Mouse (Mus musculus) kidney, embryonic 14.5 days (tissue): ENCODE measurements at regions not wholly inside any gene's neighbourhood (a gene's known extent, or its start where the extent isn't known, plus 50 kb on each side); places are given as distances from the start of the nearest gene placed in this dataset.
A peak's percentile ranks its signal among the peaks of the same experiment; 100 is the strongest.

Experiments
- ATAC-seq: fragments of 200-750 bp; cut with Nextera tagmentation; 2 replicates; pipeline ENCODE4 v1.8.0; 2017; ENCODE audit warnings: moderate number of reproducible peaks, mild to moderate bottlenecking, moderate TSS enrichment, moderate library complexity; ENCODE audit not compliant: low FRiP score, low TSS enrichment
- H3K27ac ChIP-seq: fragments of 300-500 bp; sonication (generic); 2 replicates; pipeline ENCODE4 v1.5.1; 2014; ENCODE audit warnings: low read depth, mild to moderate bottlenecking, low read length, moderate library complexity, mixed read lengths
- H3K27me3 ChIP-seq: fragments of 300-500 bp; sonication (generic); 2 replicates; pipeline ENCODE4 v1.6.1; 2014; ENCODE audit warnings: mild to moderate bottlenecking, low read length; ENCODE audit not compliant: control insufficient read depth, insufficient read depth
- H3K36me3 ChIP-seq: fragments of 300-500 bp; sonication (generic); 2 replicates; pipeline ENCODE4 v1.6.1; 2014; ENCODE audit warnings: low read length, mixed read lengths; ENCODE audit not compliant: control insufficient read depth, insufficient read depth
- H3K4me1 ChIP-seq: fragments of 300-500 bp; sonication (generic); 2 replicates; pipeline ENCODE4 v1.6.1; 2014; ENCODE audit warnings: low read length, mixed read lengths; ENCODE audit not compliant: control insufficient read depth, insufficient read depth
- H3K4me2 ChIP-seq: fragments of 300-500 bp; sonication (generic); replicated peaks from 2 replicates; pipeline ENCODE4 v1.6.1; 2014; ENCODE audit warnings: low read depth, mild to moderate bottlenecking, low read length
- H3K4me3 ChIP-seq: fragments of 300-500 bp; sonication (generic); 2 replicates; pipeline ENCODE4 v1.5.1; 2014; ENCODE audit warnings: mild to moderate bottlenecking, low read length
- H3K9ac ChIP-seq: fragments of 300-500 bp; sonication (generic); 2 replicates; pipeline ENCODE4 v1.6.1; 2014; ENCODE audit warnings: low read depth, mild to moderate bottlenecking, low read length, moderate library complexity
- H3K9me3 ChIP-seq: fragments of 300-500 bp; sonication (generic); 2 replicates; pipeline ENCODE4 v1.6.1; 2016; ENCODE audit warnings: low read length; ENCODE audit not compliant: control insufficient read depth
- WGBS: fragments of 180-500 bp; shearing (Covaris S2); extraction: QIAGEN DNeasy Blood & Tissue Kit; methylation state at CpG from one replicate; pipeline ENCODE4 v1.1.7; 2014; 5-methylcytosine and 5-hydroxymethylcytosine counted together

GRCm38 (mm10) chr13:41709071-41709470 is 103.4 kb downstream of the Tmem170b start:
- H3K9ac ChIP-seq = no peak overlapping the region
- H3K27me3 ChIP-seq = no peaks in the 10 kb centered on the region
- peaks cover 4% of the 10 kb centered on the region; the same call in 1 of the 2 replicates for H3K4me1 ChIP-seq
- no peak for ATAC-seq
- H3K27ac ChIP-seq = no peak overlapping the region
- no peaks in the 10 kb centered on the region for H3K36me3 ChIP-seq
- H3K4me2 ChIP-seq = no peak overlapping the region
- H3K4me3 ChIP-seq = no peak overlapping the region
- 80% methylated on average over 7 of the region's 7 CpGs for WGBS
- H3K9me3 ChIP-seq = no peaks in the 10 kb centered on the region

GRCm38 (mm10) chr13:41709475-41710227 is 103.9 kb downstream of the Tmem170b start:
- H3K36me3 ChIP-seq = no peaks in the 10 kb centered on the region
- H3K9me3 ChIP-seq = no peaks in the 10 kb centered on the region
- H3K9ac ChIP-seq = no peak overlapping the region
- no peaks in the 10 kb centered on the region for H3K27me3 ChIP-seq
- H3K4me2 ChIP-seq = no peak overlapping the region
- H3K4me3 ChIP-seq = no peak overlapping the region
- H3K27ac ChIP-seq = 0 out of 2 replicates have a peak overlapping the region, but pooled peaks have one; percentile 27
- 35% methylated on average over 24 of the region's 24 CpGs for WGBS
- no peak for ATAC-seq
- peaks cover 4% of the 10 kb centered on the region; the same call in 1 of the 2 replicates for H3K4me1 ChIP-seq

- Histone ChIP-seq H3K27ac (no peak overlapping the region), H3K36me3 (no peaks in the 10 kb centered on the region), H3K4me2 (no peak overlapping the region), H3K9me3 (no peaks in the 10 kb centered on the region), H3K4me1 (no peaks in the 10 kb centered on the region), H3K9ac (no peak overlapping the region), H3K4me3 (no peak overlapping the region), H3K27me3 (no peaks in the 10 kb centered on the region)
- peak; percentile 81 for ATAC-seq
- 25% methylated on average over 8 of the region's 8 CpGs for WGBS
Measured at GRCm38 (mm10) chr13:41712616-41713015, 106.9 kb downstream of the Tmem170b start.
